Mouse (Mus musculus): ENCODE measurements around the gene Rgp1. TPM values are rescaled to one million over a fixed set of nuclear protein-coding genes. Genes with fewer than 3 reads are reported as not detected.

The Rgp1 gene
- polyA plus RNA-seq, 1 experiment from 2014 or later: 45.0 TPM

DNA sequence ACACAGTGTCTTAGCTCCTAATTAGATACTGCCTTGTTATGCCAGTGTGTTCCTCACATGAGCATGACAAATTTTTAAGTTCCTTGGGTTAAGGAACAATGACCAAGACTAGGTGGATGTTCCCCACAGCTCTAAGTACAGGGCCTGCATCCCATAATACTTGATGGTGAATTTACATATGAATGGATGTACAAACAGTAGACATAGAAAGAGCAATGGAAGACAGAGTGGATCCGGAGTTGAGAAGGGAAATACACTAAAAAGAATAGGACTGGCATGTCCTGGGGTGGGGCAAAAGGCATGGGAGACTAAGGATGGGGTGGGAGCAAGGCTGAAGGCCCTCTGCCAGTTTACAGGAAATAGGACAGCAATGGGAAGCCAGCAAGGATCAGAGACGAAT is 3.2 kb upstream of the Rgp1 start:
- Histone ChIP-seq H3K79me2 (ENCODE audit: inconsistent target) (peaks cover 32% of the 10 kb centered on the region; the same call in 1 of the 2 replicates), H3K4me3 (ENCODE audit: inconsistent target) (no peak overlapping the region), H3K27ac (no peak overlapping the region), H3K36me3 (ENCODE audit: inconsistent target) (peaks cover 10% of the 10 kb centered on the region)
- 85% methylated on average over 2 of the region's 2 CpGs for WGBS (ENCODE audit: missing documents)

DNA sequence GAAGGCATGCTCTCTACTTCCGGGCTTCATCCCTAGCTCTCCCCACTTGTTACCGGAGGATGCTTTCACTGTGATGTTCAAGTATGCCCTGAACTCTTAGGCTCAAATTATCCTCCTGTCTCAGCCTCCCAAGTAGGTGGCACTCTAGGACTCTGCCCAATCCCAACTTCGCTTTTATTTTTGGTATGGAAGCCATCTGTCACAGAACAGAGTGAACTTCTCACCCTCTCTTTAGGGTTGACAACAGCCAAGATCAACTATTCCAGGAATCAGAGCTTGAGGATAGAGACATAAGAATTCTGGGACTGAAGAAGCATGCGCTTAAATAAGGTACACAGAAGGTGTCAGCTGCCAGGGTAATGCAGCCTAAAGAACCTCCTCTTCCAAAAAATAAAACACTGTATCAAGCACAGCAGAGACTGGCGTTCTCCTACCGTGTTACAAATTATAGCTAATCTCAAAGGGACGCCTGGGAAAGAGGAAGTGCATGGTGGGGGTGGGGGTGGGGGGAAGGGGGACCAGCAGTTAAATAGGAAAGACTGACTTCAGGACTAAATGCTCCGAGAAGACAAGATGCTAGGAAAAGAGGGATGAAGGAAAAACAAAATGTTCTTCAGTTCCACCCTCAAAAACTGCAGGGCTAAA is 1.2 kb upstream of the Rgp1 start:
- H3K79me2 ChIP-seq (ENCODE audit: inconsistent target): peaks cover 32% of the 10 kb centered on the region; the same call in 1 of the 2 replicates
- peaks cover 17% of the 10 kb centered on the region for H3K36me3 ChIP-seq (ENCODE audit: inconsistent target)
- 4% methylated on average over 8 of the region's 8 CpGs for WGBS (ENCODE audit: missing documents)
- peak overlapping the region; percentile 57 for H3K27ac ChIP-seq
- H3K4me3 ChIP-seq (ENCODE audit: inconsistent target): peak overlapping the region; percentile 77

DNA sequence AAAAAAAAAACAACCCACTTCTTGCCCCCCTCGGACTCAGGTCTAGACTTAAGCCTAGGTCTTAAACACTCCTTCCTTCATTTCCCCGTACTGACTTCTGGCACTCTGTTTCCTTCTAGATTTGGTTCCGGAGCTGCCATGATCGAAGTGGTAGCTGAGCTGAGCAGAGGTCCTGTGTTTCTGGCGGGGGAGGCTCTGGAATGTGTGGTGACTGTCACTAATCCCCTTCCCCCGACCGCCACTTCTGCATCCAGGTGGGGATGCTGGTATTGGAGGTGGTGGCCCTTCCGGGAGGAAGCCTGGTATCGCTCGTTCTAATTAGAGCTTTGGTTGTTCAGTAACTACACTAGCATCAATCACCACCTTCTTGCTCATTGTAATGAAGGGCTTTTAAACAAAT is 741 bp downstream of the Rgp1 start:
- Histone ChIP-seq H3K4me3 (ENCODE audit: inconsistent target) (peak overlapping the region; percentile 77), H3K27ac (peak overlapping the region; percentile 28), H3K79me2 (ENCODE audit: inconsistent target) (peaks cover 32% of the 10 kb centered on the region; the same call in 1 of the 2 replicates), H3K36me3 (ENCODE audit: inconsistent target) (peaks cover 30% of the 10 kb centered on the region)
- WGBS (ENCODE audit: missing documents): 4% methylated on average over 10 of the region's 10 CpGs

- 52% methylated on average over 6 of the region's 6 CpGs for WGBS (ENCODE audit: missing documents)
- H3K27ac ChIP-seq: no peak overlapping the region
- H3K4me3 ChIP-seq (ENCODE audit: inconsistent target): peak overlapping the region; percentile 77
- peaks cover 32% of the 10 kb centered on the region; the same call in 1 of the 2 replicates for H3K79me2 ChIP-seq (ENCODE audit: inconsistent target)
- H3K36me3 ChIP-seq (ENCODE audit: inconsistent target): peaks cover 30% of the 10 kb centered on the region
Observed at GRCm38 (mm10) chr4:43579731-43580130, 1.2 kb downstream of the Rgp1 start.

GRCm38 (mm10) chr4:43580721-43581120 is 2.2 kb downstream of the Rgp1 start:
- WGBS (ENCODE audit: missing documents): 92% methylated on average over 5 of the region's 5 CpGs
- Histone ChIP-seq H3K4me3 (ENCODE audit: inconsistent target) (no peak overlapping the region), H3K27ac (no peak overlapping the region), H3K36me3 (ENCODE audit: inconsistent target) (peaks cover 30% of the 10 kb centered on the region), H3K79me2 (ENCODE audit: inconsistent target) (peaks cover 27% of the 10 kb centered on the region; the same call in 1 of the 2 replicates)

GRCm38 (mm10) chr4:43581381-43581780 is 2.9 kb downstream of the Rgp1 start:
- no peak overlapping the region for H3K27ac ChIP-seq
- peaks cover 20% of the 10 kb centered on the region; the same call in 1 of the 2 replicates for H3K79me2 ChIP-seq (ENCODE audit: inconsistent target)
- H3K36me3 ChIP-seq (ENCODE audit: inconsistent target): peaks cover 30% of the 10 kb centered on the region
- H3K4me3 ChIP-seq (ENCODE audit: inconsistent target): no peak overlapping the region
- 95% methylated on average over 12 of the region's 12 CpGs for WGBS (ENCODE audit: missing documents)

GRCm38 (mm10) chr4:43582241-43582640 is 3.7 kb downstream of the Rgp1 start:
- WGBS (ENCODE audit: missing documents): 54% methylated on average over 5 of the region's 5 CpGs
- H3K4me3 ChIP-seq (ENCODE audit: inconsistent target): no peak overlapping the region
- H3K27ac ChIP-seq: no peak overlapping the region
- H3K79me2 ChIP-seq (ENCODE audit: inconsistent target): peaks cover 12% of the 10 kb centered on the region; the same call in 1 of the 2 replicates
- H3K36me3 ChIP-seq (ENCODE audit: inconsistent target): peaks cover 30% of the 10 kb centered on the region

GRCm38 (mm10) chr4:43583421-43583820 is 4.9 kb downstream of the Rgp1 start:
- Histone ChIP-seq H3K79me2 (ENCODE audit: inconsistent target) (peaks cover 6% of the 10 kb centered on the region; the same call in 1 of the 2 replicates), H3K36me3 (ENCODE audit: inconsistent target) (peaks cover 30% of the 10 kb centered on the region), H3K4me3 (ENCODE audit: inconsistent target) (no peak overlapping the region), H3K27ac (no peak overlapping the region)
- 77% methylated on average over 7 of the region's 7 CpGs for WGBS (ENCODE audit: missing documents)

- no peak within 1 kb of the TSS for H3K27ac ChIP-seq
- H3K4me3 ChIP-seq (ENCODE audit: inconsistent target): no peak within 1 kb of the TSS
- no peaks in the 10 kb centered on the region; the same call in 1 of the 2 replicates for H3K79me2 ChIP-seq (ENCODE audit: inconsistent target)
- WGBS (ENCODE audit: missing documents): 92% methylated on average over 12 of the region's 12 CpGs
- peaks cover 30% of the 10 kb centered on the region for H3K36me3 ChIP-seq (ENCODE audit: inconsistent target)
Observed at GRCm38 (mm10) chr4:43584444-43585416, 6.2 kb downstream of the Rgp1 start, which contains the start of gene Msmp. Gene Msmp, minus strand, starts transcription at chr4:43584494.

DNA sequence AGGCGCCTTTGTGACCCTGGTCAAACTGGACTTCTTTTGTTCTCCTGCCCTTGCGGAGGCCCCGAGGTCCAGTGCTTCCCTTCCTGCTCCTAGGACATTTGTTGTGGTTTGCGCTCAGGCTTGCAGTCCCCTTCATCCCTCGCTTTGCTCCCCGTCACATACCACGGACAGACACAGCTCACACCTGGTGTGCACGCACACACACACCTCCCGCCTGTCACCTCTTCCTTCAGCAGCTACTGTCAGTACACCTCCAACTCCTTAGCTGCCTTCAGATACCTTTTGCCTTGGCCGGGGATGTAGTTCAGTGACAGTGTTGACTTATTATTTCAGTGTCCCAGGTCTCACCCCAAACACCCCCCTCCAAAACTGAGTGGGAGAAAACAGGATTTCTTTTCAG is 7.2 kb downstream of the Rgp1 start:
- Histone ChIP-seq H3K36me3 (ENCODE audit: inconsistent target) (peaks cover 30% of the 10 kb centered on the region), H3K27ac (no peak overlapping the region), H3K79me2 (ENCODE audit: inconsistent target) (no peaks in the 10 kb centered on the region), H3K4me3 (ENCODE audit: inconsistent target) (no peak overlapping the region)
- 92% methylated on average over 10 of the region's 10 CpGs for WGBS (ENCODE audit: missing documents)

- H3K4me3 ChIP-seq (ENCODE audit: inconsistent target): no peak overlapping the region
- WGBS (ENCODE audit: missing documents): 30% methylated on average over 8 of the region's 8 CpGs
- peaks cover 27% of the 10 kb centered on the region for H3K36me3 ChIP-seq (ENCODE audit: inconsistent target)
- H3K79me2 ChIP-seq (ENCODE audit: inconsistent target): no peaks in the 10 kb centered on the region
- H3K27ac ChIP-seq: no peak overlapping the region
Observed at GRCm38 (mm10) chr4:43586411-43586810, 7.9 kb downstream of the Rgp1 start.

DNA sequence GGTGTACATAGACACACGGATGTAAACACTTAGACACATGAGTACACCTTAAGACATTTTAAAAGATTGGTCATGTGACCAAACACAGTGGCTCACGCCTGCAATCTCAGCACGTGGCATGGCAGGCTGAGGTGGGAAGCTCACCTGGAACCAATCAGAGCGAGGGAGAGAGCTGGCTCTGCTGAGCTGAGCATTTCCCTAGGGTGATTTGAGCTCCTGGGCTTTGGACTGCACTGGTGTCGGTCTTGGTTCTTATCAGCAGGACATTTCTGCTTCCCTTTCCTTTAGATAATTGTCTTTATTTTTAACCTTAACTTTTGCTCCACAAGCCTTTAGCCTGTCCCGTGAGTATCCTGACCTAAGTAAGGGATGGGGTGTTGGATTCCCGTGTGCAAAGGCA is 9.2 kb downstream of the Rgp1 start:
- Histone ChIP-seq H3K36me3 (ENCODE audit: inconsistent target) (peaks cover 14% of the 10 kb centered on the region), H3K27ac (no peak overlapping the region), H3K4me3 (ENCODE audit: inconsistent target) (no peak overlapping the region), H3K79me2 (ENCODE audit: inconsistent target) (no peaks in the 10 kb centered on the region)
- 39% methylated on average over 7 of the region's 7 CpGs for WGBS (ENCODE audit: missing documents)

GRCm38 (mm10) chr4:43591543-43591942 is 13.0 kb downstream of the Rgp1 start:
- H3K79me2 ChIP-seq (ENCODE audit: inconsistent target): no peaks in the 10 kb centered on the region
- WGBS (ENCODE audit: missing documents): 31% methylated on average over 5 of the region's 5 CpGs

GRCm38 (mm10) chr4:43591961-43592360 is 13.4 kb downstream of the Rgp1 start:
- no peak overlapping the region for H3K27ac ChIP-seq
- 88% methylated on average over 3 of the region's 3 CpGs for WGBS (ENCODE audit: missing documents)
- no peaks in the 10 kb centered on the region for H3K36me3 ChIP-seq (ENCODE audit: inconsistent target)
- no peak overlapping the region for H3K4me3 ChIP-seq (ENCODE audit: inconsistent target)
- no peaks in the 10 kb centered on the region for H3K79me2 ChIP-seq (ENCODE audit: inconsistent target)

More at GRCm38 (mm10) chr4:43591543-43591942, 13.0 kb downstream of the Rgp1 start:
- Histone ChIP-seq H3K27ac (no peak overlapping the region), H3K36me3 (ENCODE audit: inconsistent target) (no peaks in the 10 kb centered on the region), H3K4me3 (ENCODE audit: inconsistent target) (no peak overlapping the region)

DNA sequence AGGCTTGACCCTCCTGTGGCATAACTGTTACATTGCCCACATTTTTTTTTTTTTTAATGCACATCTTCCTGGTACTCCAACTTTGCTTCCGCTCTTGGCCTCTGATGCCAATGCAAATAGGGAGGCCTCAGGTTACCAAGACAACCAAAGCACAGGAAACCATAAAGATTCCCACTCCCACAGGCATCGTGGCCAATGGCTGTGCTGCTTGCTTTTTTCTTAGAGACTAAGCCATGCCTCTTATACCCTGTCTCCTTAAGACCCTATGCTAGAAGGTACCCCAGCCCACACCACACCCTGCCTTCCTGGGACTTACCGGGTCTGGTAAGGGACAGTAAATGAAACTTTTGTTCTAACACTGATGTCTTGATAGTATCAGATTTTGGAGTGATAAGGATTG is 14.9 kb downstream of the Rgp1 start:
- no peaks in the 10 kb centered on the region for H3K79me2 ChIP-seq (ENCODE audit: inconsistent target)
- 44% methylated on average over 3 of the region's 3 CpGs for WGBS (ENCODE audit: missing documents)
- H3K36me3 ChIP-seq (ENCODE audit: inconsistent target): no peaks in the 10 kb centered on the region
- H3K4me3 ChIP-seq (ENCODE audit: inconsistent target): no peak overlapping the region
- H3K27ac ChIP-seq: no peak overlapping the region
